Mouse (Mus musculus) c-Kit-positive CD71-positive TER-119-positive erythroid progenitor cells, embryonic 14.5 days (primary cell): Measurements from ENCODE around the gene Ldlrad3.

Experiments
- DNase-seq: peaks from one replicate; pipeline ENCODE4 v3.0.0-alpha.2; 2013; ENCODE audit warnings: low spot score

The Ldlrad3 gene

DNA sequence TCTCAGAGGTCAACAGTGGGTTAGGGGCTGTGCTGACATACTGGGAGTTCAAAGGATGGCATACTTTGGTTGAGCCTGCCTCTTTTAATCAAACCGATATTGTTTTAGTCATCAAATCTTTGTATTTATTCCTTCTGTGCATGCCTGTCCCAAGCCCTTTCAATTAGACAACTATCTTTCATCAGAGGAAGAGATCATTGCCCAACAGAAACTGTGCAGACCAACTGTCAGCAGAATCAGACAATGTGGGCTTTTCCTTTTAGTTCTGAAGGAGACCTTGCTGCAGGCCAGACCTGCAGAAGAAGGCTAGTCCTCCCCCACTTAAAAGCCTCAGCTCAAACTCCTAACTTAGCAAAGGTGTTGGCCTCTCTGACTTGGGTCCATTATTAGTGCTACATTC, 41.9 kb downstream of the Ldlrad3 start:
- no peak for DNase-seq

DNA sequence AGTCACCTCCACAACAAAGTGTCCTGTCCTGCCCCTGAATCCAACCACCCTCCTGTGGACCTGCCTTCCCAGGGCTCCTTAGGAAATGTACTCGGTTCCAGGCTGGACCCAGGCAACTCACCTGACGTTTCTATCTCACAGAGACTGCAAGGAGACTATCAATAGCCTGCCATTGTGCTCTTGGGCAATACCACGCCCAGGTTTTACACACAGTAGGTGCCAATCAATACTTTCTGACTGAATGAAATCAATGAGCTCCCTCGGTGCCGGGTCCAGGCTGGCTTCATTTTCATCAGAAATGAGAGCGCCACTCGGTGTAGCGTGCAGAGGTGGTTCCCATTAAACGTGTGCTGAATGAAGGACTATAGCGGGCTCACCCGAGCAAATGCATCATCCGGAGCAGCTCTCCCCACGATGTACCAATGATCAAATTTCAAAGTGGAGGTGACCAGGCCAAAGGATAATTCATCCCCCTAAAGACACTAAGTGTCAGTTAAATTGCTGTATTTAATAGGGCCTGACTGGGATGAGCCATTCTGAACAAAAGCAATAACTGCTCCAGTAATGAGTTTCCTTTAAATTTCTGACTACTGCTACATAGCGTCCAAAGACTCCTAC, 43.4 kb downstream of the Ldlrad3 start:
- DNase-seq = no peak

DNA sequence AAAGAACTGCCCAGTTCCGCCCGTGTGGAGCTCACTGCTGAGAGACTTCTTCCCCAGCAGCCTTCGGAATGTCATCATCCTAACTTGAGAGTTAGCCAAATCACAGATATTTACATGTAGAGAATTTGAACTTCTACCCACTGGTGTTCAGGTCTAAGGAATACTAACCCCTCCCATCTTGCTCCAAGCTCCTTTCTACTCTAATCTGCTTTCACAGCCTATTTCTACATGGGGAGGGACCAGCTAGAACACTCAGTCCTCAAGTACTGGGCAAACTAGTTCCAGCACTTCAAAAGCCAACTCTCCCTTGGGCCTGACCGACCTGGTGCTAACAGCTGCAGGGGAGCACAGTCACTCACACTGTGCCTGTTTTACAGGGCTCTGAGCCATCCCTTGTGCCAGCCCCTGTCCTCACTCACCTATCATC, 44.0 kb downstream of the Ldlrad3 start:
- DNase-seq = no peak

- no peak for DNase-seq
These were observed 45.0 kb downstream of the Ldlrad3 start for GRCm38 (mm10) chr2:102141199-102141598.

DNA sequence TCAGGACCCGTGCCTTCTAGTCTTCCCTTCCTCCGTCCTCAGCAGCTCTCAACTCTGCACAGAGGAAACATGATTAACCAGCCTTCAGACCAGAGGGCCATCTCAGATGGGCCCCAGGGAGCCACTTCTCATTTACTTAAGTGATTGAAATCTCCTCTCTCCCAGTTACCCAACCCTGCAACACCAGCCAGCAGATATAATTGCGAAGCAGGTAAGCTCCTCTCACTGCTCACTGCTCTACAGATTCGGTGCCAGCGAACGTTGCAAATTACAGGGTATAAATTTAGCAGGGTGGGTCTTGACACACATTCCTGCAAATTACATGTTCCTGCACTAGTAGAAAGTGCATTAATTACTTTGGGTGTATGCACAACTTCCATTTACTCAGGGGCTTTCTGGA, 48.3 kb downstream of the Ldlrad3 start:
- DNase-seq = no peak

DNA sequence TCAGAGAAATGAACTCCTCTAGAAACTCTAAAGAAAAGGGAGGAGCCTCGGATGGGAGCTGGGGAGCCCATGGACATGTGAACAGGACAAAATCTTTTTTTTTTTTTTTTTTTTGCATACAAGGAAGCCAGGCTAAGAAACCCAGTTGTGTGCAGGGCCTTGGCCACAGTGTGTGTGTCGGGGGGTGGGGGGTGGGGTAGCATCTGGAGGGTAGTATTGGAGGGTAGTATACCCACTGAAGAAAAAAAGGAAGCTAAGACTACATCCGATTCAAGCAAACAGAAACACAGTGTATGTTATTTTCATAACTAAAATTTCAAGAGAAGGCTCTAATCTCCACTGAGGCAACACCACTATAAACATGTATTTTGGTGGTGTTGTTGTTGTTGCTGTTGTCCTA, 50.0 kb downstream of the Ldlrad3 start:
- no peak for DNase-seq

GRCm38 (mm10) chr2:102134510-102135262, 51.5 kb downstream of the Ldlrad3 start:
- no peak for DNase-seq

DNA sequence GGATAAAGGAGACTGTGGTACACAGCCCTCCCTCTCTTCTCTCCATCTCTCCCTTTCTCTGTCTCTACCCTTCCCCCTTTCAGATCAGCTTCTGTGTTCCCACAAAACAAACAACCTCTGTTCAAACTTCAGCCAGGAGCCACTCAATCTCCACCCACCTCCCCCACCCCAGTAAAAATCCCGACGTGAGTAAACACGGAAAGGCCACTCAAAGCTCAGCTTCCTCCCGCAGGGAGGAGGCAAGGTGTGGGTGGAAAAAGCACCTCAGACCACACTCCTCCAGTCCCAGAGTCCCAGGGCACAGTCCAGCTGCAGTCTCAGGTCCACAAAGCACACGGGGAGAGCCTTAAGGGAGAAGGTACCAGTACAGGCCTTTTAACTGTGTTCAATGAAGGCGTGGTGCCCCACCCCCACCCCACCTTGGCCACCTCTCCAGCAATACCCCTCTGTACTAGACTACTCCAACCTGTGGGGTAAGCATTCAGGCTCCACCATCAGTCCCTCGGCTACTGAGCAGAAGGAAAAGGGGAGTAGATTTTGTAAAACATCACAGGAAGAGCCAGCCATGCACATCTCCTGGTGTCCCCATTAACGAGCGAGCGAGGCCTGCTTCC, 53.1 kb downstream of the Ldlrad3 start:
- DNase-seq = no peak

DNA sequence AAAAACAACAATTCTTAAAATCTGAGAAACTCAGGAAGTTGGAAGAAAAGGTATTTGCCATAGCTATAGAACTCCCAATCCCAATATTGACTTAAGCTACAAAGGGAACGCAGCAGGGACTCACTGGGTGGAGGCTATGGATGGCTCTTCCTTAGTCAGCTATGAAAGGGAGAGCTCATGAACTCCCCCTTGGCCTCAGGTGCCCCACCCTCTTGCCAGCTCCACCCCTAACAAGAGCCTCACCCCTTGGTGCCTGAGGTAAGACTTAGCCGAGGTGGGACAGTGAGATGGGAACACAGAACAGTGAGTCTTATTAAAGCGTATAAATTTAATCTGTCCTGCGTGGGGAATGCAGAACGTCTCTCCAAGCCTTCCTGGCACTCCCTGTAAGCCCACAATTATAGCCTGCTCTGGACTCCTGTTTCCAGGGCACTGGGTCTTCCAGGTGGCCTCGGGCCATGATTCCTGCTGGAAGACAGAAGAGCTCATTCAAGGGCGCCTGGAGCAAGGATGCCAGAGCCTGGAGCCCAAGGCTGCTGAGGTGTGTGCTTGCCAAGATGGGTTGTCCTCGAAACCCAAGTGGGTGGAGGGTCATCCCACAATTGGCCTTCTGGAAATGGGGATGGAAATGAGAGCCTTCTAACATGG, 55.9 kb downstream of the Ldlrad3 start:
- DNase-seq = no peak

GRCm38 (mm10) chr2:102129235-102129634, 57.0 kb downstream of the Ldlrad3 start:
- no peak for DNase-seq

DNA sequence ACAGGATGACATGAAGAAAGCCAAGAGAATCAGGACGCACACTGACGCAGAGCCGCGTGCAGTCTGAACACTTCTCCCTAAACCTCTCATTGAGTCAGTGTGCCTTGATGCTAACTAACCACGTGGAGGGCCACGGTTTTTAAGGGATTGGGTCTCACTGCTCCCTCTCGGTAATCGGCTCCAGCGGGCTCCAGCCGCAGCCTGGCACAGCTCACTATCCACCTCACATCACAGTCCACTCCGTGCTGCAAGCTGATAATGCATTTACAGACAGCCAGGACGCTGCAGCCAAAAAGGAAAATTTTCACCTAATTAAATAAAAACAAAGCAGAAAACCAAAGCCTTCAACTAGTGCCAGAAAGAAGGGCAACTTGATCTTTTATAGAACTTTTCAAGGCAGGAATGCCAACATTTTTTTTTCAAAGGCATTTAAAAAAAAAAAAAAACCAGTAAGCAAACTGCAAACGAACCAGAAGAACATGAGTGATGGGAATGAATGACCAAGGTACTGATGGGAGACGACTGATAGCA, 57.6 kb downstream of the Ldlrad3 start:
- DNase-seq = no peak

DNA sequence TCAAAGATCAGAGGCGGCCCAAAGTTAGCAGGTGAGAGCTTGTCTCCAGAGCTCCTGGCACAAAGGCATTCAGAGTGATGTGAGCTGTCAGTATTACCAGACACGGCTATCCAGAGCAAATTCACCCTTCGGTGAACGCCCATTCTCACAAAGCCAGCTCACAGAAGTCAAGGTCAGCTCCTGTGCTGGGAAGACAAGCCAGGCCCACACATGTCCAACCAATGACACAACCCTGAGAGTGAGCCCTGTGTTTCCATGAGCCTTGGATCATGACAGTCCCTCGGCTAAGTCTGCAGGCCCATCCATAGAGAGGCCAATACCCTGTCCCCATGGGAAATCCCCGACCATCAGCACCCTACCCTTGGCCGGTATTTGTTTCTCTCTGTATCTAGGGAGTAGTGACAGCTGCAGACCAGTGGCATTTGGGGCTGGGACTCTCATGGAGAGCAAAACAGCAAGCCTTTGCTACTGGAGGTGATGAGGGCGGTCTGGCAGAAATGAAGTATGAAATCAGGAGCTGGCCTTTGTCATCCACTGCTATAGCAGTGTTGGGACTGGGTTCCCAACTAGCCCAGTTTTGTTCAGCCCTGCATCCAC, 58.3 kb downstream of the Ldlrad3 start:
- DNase-seq = no peak

DNA sequence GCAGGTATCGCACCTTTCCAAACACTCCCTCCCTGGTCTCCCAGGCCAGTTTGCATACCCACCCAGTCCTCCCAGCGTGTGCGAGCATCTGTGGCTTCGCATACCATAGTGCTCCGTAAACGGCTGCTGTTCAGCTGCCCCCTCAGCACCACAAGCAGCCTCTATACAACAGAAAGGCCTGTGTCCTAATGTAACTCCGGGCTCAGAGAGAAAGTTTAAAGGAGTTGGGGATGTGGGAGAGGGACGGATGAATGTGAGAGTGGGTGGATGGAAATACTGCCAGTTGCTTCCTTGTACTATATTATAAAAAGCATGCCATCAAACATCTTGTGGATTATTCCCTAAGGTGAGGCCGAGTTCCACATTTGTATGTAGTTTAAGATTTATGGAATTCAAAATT, 59.0 kb downstream of the Ldlrad3 start:
- DNase-seq = no peak

DNA sequence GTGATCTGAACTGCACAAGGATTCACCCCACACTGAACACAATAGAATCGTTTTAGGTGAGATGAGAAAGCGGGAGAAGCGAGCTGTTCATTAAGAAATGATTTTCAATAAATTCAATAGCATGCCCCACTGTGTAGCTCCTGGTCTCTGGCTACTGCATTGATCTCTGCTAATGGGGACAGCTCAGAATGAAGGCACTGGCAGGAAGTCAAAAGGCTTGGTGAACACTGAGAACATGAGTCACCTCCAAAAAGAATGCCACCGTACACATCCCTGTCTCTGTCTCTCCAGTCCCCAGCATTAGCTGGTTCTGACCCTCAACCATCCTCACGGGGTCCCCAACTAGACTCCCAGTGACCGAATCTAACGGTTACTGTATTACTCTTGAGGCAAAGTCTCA, 60.1 kb downstream of the Ldlrad3 start:
- no peak for DNase-seq

- no peak for DNase-seq
These were observed 61.1 kb downstream of the Ldlrad3 start for GRCm38 (mm10) chr2:102125042-102125441.

DNA sequence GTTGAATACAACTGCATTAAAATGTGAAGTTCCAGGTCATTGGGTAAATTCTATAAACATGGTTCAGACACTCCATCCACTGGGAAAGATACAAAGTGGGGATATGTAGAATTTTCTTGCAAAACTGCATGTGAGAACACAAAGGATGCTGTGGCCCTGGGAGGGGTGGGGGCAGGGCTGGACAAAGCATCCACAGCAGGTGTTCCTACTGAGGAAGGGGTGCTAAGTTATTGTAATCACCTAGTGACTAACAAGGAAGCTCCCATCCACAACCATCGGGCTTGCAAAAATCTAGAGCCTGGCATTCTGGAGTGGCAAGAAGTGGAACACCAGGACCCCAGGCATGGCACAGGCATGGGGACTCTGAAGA, 64.1 kb downstream of the Ldlrad3 start:
- no peak for DNase-seq

- DNase-seq = no peak
These were observed 64.6 kb downstream of the Ldlrad3 start for GRCm38 (mm10) chr2:102121440-102122145.

GRCm38 (mm10) chr2:102119751-102120505, 66.3 kb downstream of the Ldlrad3 start:
- DNase-seq = no peak

- no peak for DNase-seq
These were observed 67.2 kb downstream of the Ldlrad3 start for GRCm38 (mm10) chr2:102118988-102119460.

DNA sequence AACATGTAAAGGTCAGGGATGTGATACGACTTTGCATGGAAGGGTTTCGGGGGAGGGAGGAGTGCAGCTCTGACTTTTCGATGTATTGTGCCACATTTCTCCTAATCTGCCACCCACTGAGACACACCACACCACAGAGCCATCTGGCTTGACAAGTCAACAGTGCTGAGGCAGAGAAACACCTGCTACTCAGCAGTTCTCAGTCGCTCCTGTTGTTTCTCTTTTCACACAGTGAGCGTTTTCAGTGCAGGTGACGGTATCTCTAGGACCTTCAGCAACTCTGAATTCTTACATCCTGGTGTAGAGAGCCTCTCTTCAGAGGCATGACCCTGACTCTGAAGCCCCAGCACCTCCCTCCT, 68.8 kb downstream of the Ldlrad3 start:
- no peak for DNase-seq
